Mouse (Mus musculus) megakaryocyte-erythroid progenitor cell, adult 5-6 weeks (primary cell): ENCODE data around the gene Ccdc151. TPM values are rescaled to one million over a fixed set of nuclear protein-coding genes. Genes with fewer than 3 reads are reported as not detected.

Experiments
- ATAC-seq: replicated peaks from 2 replicates; pipeline ENCODE4 v1.8.0; 2016; ENCODE audit warnings: mild to moderate bottlenecking, inconsistent platforms; ENCODE audit not compliant: severe bottlenecking, poor library complexity, low FRiP score, low TSS enrichment
- total RNA-seq, 2 experiments: library from RNA; stranded (forward) in 1 of 2; stranded (reverse) in 1 of 2; fragments of 200-1000, 215-1000 nt in 1 of 2; fragments of >200 nt in 1 of 2; fragmentation: Nextera tagmentation in 1 of 2; gene quantifications; 2 replicates each; pipeline ENCODE4 v1.2.3; 2014 to 2017

Ccdc151 gene
- total RNA-seq, 2 experiments from 2014 or later = not detected

DNA sequence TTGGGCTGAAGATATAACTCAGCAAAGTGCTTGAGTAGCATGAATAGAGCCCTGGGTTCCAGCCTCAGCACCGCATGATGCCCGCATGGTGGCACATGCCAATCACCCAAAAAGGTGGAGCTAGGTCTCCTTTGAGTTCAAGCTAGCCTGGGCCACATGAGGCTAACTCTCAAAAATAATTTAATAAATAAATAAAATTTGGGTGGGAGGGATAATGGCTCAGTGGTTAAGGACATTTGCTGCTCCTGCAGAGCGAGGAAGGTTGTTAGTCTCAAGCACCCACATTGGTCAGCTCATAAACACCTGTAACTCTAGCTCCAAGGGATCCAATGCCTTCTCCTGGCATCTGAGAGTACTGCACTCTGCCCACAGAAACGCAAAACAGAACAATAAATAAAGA is 801 bp downstream of the Ccdc151 start:
- ATAC-seq = no peak

DNA sequence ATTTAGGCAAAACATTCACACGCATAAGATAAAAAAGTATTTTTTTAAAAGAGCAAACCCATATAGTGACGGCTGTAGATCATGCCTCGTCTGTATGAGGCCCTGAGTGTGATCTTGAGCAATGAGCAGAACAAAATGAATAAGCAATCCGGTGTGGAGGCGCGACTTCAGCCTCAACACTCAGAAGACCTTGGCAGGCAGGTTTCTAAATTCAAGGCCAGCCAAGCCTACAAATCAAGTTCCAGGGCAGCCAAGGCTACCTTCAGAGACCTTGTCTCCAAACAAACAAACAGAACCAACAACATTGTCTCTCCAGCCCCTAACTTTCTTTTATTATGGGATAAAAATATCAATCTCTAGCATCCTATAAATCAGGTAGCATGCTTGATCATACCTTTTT is 2.1 kb downstream of the Ccdc151 start:
- no peak for ATAC-seq

DNA sequence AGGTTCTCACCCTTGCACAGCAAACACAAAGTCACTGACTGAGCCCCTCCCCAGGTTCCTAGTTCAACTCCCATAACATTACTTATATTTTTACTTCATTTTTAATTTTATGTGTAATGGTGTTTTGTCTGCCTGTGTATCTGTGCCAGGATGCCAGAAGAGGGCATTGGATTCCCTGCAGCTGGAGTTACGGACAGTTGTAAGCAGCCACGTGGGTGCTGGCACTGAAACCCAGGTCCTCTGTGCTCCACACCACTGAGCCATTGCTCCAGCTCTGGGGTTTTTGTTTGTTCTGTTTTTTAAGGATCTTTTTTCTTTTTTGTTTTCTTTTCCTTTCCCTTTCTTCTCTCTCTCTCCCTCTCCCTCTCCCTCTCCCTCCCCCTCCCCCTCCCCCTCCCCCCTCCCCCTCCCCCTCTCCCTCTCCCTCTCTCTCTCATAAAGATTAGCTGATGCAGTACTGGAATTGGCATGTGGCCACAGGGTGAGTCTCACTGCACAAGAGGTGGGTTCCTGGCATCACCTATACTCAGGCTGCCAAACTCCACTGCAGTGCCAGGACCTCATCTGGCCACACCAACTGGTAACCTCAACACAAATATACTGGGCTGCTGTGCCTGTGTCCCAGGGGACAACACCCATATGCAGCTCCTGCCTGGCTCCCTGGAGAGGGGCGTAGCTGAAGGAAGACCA is 6.1 kb downstream of the Ccdc151 start:
- no peak for ATAC-seq

DNA sequence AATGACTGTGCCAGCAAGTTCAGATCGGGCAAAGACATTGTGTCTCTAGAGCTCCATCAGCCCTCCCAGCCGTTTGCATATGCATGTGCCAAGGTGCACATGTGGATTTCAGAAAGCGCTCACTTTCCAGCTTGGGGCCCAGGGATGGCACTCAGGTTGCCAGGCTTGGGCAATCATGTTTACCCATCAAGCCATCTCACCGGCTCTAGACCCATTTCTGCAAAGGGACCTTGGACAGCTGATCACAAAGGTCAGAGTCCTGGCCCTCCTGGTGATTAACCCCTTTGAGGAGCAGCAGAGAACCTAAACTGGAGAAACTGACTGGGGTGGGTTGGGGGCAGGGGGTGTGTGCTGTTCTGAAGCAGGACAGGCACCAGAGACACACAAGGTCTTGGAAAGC is 10.2 kb downstream of the Ccdc151 start:
- ATAC-seq = no peak

DNA sequence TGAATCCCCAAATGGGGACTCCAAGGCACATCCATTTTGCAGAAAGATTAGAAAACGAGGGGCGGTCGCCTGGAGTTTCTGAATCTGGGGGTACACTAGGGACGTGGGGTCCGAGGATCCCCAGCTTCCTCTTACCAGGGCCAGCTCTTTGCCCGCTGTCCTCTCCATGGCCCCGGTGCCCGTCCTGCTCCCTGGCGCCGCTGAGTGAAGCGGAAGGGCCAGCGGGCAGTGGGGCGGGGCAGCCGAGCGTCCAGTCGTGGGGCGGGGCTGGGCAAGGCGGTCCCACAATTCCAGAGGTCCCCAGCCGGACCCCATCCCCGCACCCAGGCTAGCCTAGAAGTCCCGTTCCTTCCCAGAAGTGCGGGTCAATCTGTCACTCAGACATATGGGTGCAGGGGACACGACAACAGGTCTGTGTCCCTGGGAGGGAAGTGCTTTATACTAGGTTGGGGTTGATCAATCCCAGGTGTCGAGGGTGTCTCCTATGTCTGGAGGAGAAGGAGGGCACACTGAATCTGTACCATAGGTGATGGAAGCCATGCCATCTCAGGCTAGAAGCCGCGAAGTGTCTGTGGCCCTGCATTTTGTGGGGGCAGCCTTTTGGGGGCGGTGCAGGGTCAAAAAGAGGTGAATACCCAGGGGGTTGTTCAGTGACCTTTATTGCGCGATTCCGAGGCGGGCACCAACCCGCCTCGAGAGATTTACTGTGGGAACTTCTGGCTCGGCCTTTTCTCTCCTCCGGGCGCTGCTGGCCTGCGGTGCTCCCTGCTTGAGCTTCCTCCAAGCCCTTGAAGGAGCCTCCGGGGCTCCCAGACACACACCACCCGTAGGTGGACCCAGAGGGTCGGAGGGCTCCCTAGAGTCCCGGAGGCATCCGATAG is 13.0 kb downstream of the Ccdc151 start, which contains the start of gene Rgl3:
Gene Rgl3, minus strand, starts transcription at position 217 of the 881 bp plus-strand sequence.
- ATAC-seq = peak; percentile 29; the same call in 1 of the 2 replicates

DNA sequence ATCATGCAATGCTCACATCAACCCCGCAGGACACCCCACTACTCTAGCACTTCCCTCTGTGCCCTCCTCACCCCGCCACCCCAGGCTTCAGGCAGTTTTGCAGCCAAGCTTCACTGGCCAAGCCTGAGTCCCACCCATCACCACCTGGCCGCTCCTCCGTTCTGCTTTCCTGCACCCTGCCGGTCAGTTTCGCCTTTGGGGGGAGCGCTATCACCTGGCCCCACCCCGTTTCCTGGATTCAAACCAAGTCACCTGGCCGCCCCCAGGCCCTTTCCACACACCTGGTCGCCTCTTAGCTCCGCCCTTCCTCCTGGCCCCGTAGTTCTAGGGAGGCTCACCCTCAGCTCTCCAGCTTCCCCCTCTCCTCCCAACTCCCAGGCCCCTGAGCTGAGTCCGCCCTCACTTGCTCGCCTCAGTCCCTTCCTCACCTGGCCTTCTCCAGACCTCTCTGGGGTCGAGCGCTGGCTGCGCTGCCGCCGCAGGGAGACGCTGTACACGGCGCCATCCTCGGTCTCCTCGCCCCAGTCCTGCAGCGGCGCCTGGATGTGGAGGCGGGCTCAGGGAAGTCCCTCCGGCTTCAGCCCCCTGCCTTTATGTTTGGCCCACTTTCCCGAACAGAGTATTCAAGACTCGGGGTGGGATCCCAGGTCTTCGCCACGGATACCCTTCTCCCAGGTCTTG is 13.9 kb downstream of the Ccdc151 start:
- ATAC-seq = no peak

DNA sequence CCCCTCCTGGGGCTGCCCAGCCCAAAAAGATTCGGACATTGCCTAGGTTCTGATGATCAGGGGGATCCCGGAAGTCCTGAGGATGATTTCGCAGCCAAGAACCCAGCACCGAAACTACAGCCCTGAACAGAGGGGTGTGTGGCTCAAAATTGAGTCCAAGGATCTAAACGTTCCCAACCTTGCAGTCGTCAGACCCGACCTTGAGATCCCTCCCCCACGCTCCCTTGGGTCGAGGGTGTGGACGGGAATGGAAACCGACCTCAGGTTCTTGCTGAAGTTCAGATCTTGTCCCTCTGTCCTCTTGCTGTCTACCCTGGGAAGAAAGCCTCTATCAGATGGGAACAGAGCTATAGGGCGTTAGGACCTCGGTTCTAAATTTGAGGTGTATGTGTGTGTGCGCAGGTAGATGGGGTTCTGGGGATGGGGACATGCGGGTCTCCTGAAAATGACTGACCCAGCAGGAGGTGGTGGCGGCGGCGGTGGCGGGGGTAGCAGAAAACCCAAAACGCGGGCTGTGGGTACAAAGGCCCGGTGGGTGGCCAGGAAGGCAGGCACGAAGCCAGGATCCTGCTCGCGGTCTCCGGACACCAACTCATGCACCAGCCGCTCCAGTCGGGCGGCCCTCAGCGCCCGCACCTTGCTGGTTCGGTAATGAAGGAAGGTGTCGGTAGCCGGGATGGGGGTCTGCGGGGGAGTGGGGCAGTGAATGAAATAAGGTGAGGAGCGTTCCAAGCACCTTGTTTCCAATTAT is 14.7 kb downstream of the Ccdc151 start:
- no peak for ATAC-seq

DNA sequence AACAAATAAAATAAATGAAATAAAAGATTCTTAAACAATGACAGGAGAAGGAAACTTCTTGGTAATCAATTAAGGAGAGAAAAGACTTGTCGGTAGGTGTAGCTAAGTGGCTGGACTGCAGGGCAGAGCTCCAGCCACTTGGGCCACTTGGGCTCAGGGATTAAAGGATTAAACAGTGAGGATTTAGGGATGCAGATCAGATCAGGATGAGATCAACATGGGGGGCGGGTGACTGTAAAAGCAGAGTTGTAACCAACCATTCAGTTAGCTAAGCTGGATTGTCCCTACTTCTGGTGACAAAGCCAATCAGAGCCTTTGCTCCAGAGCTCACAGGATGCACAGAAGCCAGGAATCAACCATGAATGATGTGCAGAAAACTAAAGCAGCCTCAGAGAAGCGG is 18.5 kb downstream of the Ccdc151 start:
- ATAC-seq = no peak

DNA sequence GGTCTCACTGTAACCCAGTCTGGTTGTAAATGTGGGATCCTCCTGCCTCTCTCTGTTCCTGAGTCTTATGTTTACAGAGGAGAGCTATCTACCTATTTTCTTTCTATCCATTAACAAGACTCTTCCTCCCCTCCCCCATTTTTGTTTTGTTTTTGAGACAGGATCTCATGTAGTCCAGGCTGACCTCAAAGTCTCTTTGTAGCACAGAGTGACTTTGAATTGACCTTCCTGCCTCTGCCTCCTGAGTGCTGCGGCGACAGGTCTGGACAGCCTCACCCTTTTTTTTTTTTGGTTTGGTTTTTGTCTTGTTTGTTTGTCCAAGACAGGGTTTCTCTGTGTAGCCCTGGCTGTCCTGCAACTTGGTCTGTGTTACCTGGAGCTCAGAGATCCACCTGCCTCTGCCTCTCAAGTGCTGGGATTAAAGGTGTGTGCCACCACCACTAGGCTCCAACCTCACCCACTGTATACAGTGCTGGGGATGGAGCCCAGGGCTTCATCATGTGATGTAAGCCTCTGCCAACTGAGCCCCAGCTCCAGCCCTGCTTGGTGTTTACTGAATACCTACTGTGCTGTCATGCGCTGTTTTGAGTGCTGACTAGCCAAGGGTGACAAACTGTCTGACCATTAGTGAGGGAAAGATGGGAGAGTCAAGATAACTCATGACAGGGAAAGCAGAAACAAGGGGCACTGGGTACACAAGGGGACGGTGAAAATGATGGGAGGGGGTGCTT is 23.9 kb downstream of the Ccdc151 start:
- ATAC-seq = no peak

DNA sequence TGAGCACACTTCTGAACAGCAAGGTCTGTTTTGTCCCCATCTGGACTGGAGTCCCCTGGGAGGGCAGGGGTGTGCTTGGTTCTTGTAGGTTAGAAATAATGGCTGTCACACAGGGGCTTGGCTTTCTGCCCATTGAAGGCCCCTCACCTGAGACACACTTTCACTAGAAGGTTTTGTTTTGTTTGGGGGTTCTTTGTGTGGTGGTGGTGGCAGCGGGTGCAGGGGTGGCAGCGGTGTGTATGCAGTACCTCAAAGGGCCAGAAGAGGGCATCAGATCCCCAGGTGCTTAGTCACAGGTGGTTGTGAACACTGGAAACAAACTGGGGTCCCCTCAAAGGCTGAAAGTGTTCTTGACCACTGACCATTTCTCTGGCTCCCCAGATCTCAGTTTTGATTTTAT is 24.5 kb downstream of the Ccdc151 start:
- ATAC-seq = peak; percentile 56

DNA sequence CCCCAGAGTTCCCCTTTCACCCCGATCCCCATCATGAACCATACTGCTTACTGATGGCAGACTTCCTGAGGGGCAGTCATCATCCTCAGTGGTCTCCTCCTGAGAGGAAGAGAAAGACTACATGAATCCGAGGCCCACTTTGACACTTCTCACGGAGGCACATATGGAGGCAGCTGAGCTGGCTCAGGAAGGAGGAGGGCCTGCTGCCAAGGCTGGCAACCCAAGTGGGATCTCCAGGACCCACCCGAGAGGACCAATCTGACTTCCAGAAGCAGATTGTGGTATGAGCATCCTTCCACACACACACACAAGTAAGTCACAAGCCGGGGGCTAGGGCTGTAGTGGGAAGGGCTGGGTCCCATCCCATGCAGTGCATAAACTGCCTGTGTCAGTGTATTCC is 25.1 kb downstream of the Ccdc151 start:
- ATAC-seq = no peak

DNA sequence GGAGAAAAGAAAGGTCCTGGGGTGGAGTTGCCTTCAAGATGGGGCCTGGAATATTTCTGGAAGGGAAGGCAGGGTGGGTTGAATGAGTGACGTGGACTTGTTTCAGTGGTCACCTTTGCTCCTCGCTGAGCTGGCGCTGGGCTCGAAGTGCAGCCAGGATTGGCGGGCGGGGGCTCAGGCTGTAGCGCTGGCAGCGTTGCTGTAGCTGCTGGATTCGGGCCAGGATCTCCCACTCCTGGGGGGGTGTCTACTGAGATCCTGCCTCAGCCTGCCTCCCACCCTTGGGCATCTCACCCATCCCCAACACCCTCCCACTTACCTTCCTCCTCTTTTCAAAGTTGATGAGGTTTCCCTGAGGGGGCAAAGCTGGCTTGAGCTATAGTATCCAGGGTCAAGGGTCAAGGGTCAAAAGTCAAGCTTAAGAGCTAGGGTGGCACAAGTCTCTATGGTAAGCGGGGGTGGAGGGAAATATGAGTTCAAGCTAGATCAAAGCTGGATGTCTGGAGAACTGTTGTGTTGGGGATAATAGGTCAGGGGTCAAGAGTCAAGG is 25.7 kb downstream of the Ccdc151 start:
- no peak for ATAC-seq

DNA sequence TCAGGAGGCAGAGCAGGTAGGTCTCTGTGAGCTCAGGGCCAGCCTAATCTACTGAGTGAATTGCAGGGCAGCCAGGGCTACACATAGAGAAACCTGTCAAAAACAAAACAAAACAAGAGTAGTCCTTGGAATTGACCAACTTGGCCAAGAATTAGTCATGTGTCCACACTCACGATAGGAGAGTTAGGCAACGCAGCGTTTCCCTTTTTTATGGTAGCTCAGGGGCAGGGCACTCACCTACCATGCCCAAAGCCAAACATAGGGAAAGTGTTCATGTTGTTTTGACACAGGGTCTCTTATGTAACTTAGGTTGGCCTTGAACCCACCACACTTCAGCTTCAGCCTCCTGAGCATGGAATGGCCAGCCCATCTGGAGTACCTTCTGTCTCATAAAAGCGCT is 33.1 kb downstream of the Ccdc151 start:
- no peak for ATAC-seq

DNA sequence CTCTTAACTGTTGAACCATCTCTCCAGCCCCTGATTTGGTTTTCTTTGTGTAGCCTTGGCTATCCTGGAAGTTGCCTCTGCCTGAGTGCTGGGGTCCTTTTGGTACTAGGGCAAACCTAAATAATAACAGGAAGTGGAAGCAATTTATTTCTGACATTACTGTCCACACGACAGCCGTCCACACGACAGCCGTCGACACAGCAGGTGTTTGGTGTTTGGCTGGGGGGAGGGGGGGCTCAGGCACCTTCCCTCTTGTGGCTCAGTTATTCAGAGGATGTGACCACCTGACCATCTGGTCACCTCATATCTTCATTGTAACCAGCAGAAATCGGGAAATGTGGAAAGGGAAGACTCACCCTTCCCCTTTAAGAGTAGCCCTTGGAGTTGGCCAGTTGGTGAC is 33.6 kb downstream of the Ccdc151 start:
- no peak for ATAC-seq

DNA sequence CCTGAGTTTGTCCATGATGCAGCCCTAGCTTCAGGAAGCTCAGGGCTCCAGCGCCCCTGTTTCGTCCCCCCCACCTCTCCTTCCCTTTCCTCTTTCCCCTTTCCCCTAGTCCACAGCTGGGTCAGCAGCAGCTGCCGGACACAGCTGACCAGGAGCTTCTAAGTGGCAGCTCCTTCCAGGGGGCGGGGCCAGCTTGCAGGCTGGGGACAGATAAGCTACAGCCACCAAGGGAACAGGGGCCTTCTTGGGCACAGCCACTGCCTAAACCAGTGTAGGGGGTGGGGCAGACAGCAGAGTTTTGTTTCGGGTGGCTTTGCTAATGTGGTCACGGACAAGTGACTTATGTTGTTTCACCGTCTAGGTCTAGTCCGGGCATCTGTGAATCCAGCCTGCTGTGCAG is 39.0 kb downstream of the Ccdc151 start, which contains the start of gene Epor:
Gene Epor, minus strand, starts transcription at position 90 of the 400 bp plus-strand sequence.
- peak; percentile 56 for ATAC-seq

DNA sequence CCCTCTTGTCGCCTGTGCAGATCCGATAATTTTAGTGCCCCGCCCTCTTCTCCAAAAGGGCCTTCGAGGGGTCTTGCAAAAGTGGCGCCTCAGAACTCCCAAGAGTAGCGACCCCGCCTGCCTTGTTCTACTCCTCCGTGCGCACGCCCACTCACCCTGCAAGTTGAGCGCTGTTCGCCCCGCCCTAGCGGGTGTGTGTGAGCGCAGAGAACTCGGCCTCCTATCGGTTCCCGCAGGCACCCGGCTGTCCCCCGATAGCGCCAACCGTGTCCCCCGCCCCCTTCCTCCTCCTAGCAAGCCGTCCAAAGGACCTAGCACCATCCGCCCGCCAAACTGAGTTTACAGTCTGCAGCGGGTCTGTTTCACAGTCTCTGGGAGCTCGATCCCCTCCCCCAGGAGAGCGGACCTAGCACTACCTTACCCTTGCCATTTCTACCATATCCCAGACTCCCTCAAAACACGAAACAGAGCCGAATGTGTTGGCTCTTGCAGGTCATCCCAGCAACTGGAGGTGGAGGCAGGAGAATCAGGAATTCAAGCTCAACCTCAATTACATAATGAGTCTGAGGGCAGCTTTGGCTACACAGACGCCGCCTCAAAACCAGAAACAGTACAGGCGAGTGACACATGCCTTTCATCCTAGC is 39.9 kb downstream of the Ccdc151 start:
- ATAC-seq = peak; percentile 91

DNA sequence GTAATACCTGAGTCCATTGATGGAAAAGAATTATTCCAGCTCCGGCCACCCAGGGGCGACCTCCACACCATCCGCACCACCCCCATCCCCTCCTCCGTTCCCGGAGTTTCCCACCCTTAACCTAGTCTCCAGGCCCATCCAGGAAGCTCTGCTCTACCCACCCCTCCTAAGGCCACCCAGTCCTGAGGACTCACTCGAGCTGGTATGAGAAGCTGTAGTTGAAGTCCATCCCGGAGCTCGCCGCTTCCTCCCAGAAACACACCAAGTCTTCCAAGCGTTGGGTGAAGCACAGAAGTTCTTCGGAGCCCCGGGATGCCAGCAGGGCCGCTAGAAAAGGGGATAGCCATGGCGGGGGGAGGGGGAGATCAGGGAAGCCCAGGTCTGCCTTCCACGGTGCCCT is 40.4 kb downstream of the Ccdc151 start:
- no peak for ATAC-seq

DNA sequence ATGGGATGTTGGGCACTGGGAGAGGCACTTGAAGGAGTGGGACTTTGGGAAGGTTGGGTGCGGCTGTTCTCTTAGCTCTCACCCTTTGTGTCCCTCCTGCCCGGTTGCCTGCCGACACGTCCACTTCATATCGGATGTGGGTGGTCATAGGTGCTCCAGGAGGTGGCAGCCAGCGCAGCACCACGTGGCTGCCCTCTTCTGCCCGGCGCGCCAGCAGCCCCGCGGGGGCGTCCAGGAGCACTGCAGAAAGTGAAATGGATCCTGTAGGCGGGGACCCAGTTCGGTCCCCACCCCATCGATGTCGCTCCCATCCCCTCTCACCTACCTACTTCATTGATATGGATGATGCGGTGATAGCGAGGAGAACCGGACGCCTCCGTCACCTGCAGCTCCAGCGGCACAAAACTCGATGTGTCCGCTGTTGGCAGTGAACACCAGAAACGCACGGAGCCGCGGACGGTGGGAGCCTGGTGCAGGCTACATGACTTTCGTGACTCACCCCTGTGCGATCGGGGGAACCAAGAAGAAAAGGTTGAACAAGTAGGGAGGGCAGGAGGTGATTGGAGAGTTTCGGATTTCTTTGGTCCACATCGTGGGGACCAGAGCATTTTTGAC is 41.0 kb downstream of the Ccdc151 start:
- 0 out of 2 replicates have a peak, but pooled peaks have one; percentile 2 for ATAC-seq
